Mouse (Mus musculus) testis, adult 2 months (tissue): ENCODE data around the gene Natd1. TPM values are rescaled to one million over a fixed set of nuclear protein-coding genes. Genes with fewer than 3 reads are reported as not detected.
A peak's percentile ranks its signal among the peaks of the same experiment; 100 is the strongest.

Experiments used
- H3K27ac ChIP-seq: fragments of 200-500 bp; 2 replicates; pipeline ENCODE4 v1.5.1; 2012; ENCODE audit warnings: low read depth, low read length; ENCODE audit not compliant: control insufficient read depth, insufficient read depth
- H3K27me3 ChIP-seq: fragments of 200-500 bp; 2 replicates; pipeline ENCODE4 v1.6.1; 2012; ENCODE audit warnings: mild to moderate bottlenecking, low read length, moderate library complexity; ENCODE audit not compliant: control insufficient read depth, insufficient read depth
- H3K36me3 ChIP-seq: fragments of 200-500 bp; 2 replicates; pipeline ENCODE4 v1.6.1; 2012; ENCODE audit warnings: mild to moderate bottlenecking, low read length; ENCODE audit not compliant: control insufficient read depth, insufficient read depth
- H3K4me1 ChIP-seq: fragments of 200-500 bp; 2 replicates; pipeline ENCODE4 v1.6.1; 2012; ENCODE audit warnings: low read length; ENCODE audit not compliant: control insufficient read depth, insufficient read depth
- H3K4me3 ChIP-seq: fragments of 200-500 bp; 2 replicates; pipeline ENCODE4 v1.5.1; 2012; ENCODE audit warnings: low read depth, mild to moderate bottlenecking, low read length, moderate library complexity, mixed read lengths; ENCODE audit not compliant: control insufficient read depth
- CTCF ChIP-seq: fragments of 200-500 bp; IDR thresholded peaks from 2 replicates; pipeline ENCODE4 v1.5.1; 2012; ENCODE audit warnings: low read depth, mild to moderate bottlenecking, inconsistent platforms, low read length, moderate library complexity; ENCODE audit not compliant: control insufficient read depth, insufficient read depth, insufficient replicate concordance
- POLR2A ChIP-seq: fragments of 200-500 bp; IDR thresholded peaks from 2 replicates; pipeline ENCODE4 v1.6.1; 2012; ENCODE audit warnings: low read depth, mild to moderate bottlenecking, inconsistent platforms, low read length, moderate library complexity; ENCODE audit not compliant: control insufficient read depth
- polyA plus RNA-seq: library from polyadenylated mRNA; depleted of rRNA; stranded (reverse); fragments of >200 nt; gene quantifications from 2 replicates; pipeline ENCODE4 v1.2.3, GENCODE M21; 2012

Gene Natd1
- polyA plus RNA-seq, 1 experiment: 39.6 TPM

DNA sequence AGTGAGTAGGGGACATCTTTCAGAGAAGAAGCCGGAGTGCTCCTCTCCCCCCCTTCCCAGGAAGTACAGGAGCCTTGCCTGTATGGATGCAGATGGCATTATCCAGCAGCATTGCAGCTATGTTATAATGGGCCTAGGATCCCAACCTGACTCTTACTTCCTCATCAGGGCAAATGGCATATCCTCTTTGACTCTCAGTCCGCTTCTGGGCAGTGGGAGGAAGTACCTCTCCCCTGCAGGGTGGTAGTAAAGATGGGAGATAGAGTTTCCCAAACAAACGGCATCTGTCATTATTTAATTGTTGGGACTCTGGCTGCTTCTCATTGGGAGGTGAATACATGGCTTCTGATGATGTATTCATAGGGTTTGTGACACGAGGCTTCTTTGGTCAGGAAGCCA lies 21.4 kb upstream of the Natd1 start:
- H3K27me3 ChIP-seq: no peaks in the 10 kb centered on the region
- no peak overlapping the region for H3K4me3 ChIP-seq
- no peak overlapping the region for H3K27ac ChIP-seq
- H3K36me3 ChIP-seq: no peaks in the 10 kb centered on the region
- TF ChIP-seq CTCF (no peak), POLR2A (no peak)
- H3K4me1 ChIP-seq: peaks cover 17% of the 10 kb centered on the region

DNA sequence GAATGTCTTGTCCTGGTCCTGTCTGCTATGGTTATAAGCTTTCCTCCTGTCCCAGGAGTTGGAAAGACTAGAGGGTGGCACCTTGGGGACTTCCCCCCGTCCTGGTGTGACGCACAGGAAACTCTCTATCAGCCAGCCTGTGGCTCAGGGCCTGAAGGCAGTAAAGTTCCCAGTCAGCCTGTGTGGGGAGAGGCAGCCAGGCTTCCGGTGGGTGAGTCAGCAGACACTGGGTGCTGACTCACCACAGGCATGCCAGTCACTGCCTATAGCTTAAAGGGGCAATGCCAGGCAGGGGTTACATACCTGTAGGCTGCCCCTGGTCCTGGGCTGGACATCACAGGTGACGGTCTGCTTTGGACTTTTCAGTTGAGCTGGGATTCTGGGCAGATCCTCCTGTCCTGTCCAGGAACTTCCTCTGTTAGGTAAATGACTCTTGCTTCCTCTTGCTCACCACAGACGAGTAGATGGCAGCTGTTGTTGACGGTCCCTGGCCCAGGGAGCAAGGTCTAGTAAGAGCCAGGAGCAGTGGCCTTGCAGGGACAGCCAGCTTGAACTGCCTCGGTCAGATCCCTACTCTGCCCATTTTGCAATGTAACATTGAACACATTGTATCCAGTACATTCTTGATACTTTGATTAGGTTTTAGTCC lies 20.9 kb upstream of the Natd1 start:
- Histone ChIP-seq H3K27me3 (no peaks in the 10 kb centered on the region), H3K4me1 (peaks cover 22% of the 10 kb centered on the region), H3K27ac (no peak overlapping the region), H3K36me3 (no peaks in the 10 kb centered on the region), H3K4me3 (no peak overlapping the region)
- no peak for TF ChIP-seq POLR2A
- no peak for TF ChIP-seq CTCF

DNA sequence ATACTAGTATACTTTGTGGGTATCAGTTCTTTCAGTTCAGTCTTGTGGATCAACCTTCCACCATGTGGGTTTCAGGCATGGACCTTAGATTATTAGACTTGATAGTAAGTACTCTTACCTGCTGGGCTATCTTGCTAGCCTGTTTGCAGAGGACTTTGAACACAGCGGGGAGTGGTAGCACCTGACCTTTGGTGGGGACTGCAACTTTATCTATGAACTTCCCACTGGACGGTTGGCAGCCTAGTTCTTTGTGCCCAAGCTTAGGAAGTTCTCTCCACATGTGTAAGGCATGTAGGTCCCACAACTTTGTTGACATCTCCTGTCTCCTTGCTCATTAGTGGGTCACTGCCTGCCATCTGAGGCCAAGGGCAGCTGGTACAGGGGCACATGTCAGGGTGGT lies 20.2 kb upstream of the Natd1 start:
- no peak overlapping the region for H3K4me3 ChIP-seq
- TF ChIP-seq POLR2A (no peak), CTCF (no peak)
- H3K4me1 ChIP-seq: peaks cover 23% of the 10 kb centered on the region

DNA sequence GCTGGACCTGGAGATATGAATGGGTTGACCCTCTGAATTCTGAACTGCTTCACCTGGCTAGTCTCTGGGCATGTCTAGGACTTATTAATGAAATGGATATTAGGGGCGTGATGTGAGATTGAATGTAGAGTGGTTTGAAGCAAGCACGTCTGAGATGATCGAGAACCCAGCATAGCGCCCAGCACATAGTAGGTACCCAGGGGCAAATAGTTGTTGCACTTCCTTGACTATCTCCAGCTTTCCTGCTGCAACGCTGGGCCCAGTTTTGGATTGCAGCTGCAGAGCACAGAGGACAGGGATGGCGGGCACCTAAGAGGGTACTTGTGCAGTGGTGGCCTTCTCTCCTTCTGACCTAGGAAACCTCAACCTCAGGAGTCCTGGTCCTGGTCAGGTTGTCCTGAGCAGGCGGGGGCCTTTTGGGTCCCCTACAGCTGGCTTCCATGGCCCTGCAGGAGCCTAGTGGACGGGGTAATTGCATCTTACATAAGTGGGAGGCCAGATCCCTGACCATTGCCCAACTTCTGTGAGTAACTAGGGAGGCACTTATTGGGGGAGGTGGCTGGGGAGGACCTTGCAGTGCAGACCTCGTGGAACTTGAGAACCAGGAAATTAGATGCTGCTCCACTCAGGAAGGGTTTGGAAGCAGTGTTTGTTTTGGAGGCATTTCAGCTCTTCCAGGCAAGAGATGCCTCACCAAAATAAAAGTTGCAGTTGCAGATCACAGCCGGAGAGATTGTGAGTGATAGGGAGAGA lies 18.8 kb upstream of the Natd1 start:
- Histone ChIP-seq H3K4me3 (peak overlapping the region; percentile 42), H3K36me3 (no peaks in the 10 kb centered on the region), H3K4me1 (peaks cover 23% of the 10 kb centered on the region), H3K27ac (no peak overlapping the region), H3K27me3 (no peaks in the 10 kb centered on the region)
- no peak for TF ChIP-seq POLR2A
- TF ChIP-seq CTCF: no peak

More for the DNA sequence above, 20.2 kb upstream of the Natd1 start:
- no peak overlapping the region for H3K27ac ChIP-seq
- H3K36me3 ChIP-seq: no peaks in the 10 kb centered on the region
- H3K27me3 ChIP-seq: no peaks in the 10 kb centered on the region

DNA sequence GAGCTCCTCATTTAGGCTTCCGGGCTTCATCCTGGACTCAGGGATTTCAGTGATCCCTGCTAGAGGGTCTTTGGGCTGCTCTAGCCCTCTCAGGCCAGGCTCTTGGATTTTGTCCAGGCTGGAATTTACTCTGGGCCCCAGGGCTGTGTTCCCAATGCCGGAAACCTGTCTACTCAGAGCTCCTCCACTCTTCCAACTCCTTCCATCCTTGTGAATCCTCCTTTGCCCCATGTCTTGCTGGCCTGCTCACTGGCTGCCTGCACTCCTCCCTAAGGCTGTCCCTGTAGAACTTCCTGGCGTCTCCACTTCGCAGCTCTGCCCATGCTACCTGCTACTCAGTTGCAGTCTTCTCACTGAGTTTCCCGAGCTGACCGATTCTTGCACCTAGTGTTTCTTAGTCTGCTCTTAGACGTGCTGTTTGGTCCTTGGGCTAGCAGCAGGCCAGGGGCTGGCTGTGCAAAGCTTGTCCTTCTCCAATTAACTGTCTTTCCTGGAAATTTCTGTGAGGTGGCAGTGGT lies 18.0 kb upstream of the Natd1 start:
- peak overlapping the region; percentile 68 for H3K27ac ChIP-seq
- no peaks in the 10 kb centered on the region for H3K27me3 ChIP-seq
- H3K4me1 ChIP-seq: peaks cover 25% of the 10 kb centered on the region
- H3K4me3 ChIP-seq: peak overlapping the region; percentile 94
- TF ChIP-seq POLR2A (no peak), CTCF (no peak)
- H3K36me3 ChIP-seq: no peaks in the 10 kb centered on the region

DNA sequence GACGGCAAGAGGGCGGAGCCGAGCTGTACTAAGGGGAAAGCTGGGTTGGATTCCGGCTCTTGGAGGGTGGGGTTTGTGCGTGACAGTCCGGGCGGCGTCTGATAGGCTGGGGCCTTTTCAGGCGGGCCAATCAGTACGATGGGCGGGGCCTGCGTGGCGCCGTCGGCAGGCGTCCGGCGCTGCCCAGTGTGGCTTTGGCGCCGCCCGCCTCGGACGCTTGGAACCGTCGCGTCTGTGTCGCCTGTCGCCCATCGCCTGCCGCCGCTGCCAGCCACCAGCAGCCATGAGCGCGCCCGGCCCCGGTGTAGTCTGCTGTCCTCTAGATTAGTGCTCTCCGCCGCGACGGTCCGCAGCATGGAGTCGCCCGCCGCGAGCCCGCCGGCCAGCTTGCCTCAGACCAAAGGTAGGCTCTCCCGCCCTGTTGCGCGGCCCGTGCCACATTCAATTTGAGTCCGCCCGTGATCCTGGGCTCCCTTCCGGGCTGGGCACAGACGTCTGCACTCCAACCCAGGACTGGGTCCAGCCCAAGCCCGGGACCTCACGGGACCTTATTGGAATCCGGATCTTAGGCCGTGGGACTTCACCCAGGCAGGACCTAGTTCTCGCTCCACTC lies 17.4 kb upstream of the Natd1 start, which contains the start of gene Map2k3:
TSS of gene Map2k3 (plus strand) at position 165 of the 613 bp plus-strand sequence.
- peak; percentile 84 for TF ChIP-seq POLR2A
- no peak for TF ChIP-seq CTCF
- Histone ChIP-seq H3K4me1 (peaks cover 27% of the 10 kb centered on the region), H3K27ac (peak within 1 kb of the TSS; percentile 90), H3K4me3 (peak within 1 kb of the TSS; percentile 94), H3K27me3 (no peaks in the 10 kb centered on the region), H3K36me3 (no peaks in the 10 kb centered on the region)

DNA sequence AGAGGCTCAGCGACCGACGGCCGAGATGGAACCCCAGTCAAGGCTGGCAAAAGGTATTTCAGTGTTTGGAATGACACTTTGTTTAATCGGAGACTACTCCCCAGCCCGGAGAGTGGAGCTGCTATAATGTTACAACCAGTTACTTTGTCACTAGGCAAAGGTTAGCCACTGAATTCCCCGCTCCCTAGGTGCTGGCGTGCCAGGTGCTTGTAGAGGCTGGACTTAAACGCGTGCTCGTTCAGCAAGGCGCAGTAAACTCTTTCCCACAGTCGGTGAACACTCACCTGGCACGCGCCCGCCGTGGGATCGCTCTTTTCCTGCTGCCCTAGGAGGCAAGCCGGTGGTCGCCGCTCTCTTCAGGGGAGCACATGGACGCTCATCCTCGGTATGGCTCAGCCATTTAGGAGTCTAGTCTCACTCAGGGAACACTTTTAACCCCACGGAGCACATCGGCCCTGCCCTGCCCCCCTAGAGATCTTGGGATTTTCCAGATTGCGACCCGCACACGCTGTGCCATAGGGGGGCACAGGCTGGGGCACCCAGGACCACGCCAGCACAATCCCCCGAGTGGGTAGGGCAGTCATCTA lies 16.8 kb upstream of the Natd1 start:
- peak overlapping the region; percentile 94 for H3K4me3 ChIP-seq
- H3K36me3 ChIP-seq: no peaks in the 10 kb centered on the region
- H3K27me3 ChIP-seq: no peaks in the 10 kb centered on the region
- TF ChIP-seq CTCF (no peak), POLR2A (no peak)
- H3K27ac ChIP-seq: peak overlapping the region; percentile 90
- peaks cover 29% of the 10 kb centered on the region for H3K4me1 ChIP-seq
